Mouse (Mus musculus): ENCODE results near the gene Ddhd1.

- no peak for TF ChIP-seq CTCF (IDR thresholded peaks at IDR 0.05; ENCODE audit: extremely low read depth, insufficient read length, insufficient replicate concordance, low read depth, low read length)
- no peak for TF ChIP-seq POLR2A (IDR thresholded peaks at IDR 0.05; ENCODE audit: low read depth, low read length)
These were observed 9.3 kb upstream of the Ddhd1 start for GRCm38 (mm10) chr14:45667231-45667630.
